Mouse (Mus musculus) spleen, adult 12 weeks (tissue): Measurements from ENCODE around the gene Pof1b.

ENCODE experiments used
- DNase-seq: peaks from one replicate; pipeline ENCODE4 v3.0.0; 2022; ENCODE audit warnings: low spot score

Pof1b gene

DNA sequence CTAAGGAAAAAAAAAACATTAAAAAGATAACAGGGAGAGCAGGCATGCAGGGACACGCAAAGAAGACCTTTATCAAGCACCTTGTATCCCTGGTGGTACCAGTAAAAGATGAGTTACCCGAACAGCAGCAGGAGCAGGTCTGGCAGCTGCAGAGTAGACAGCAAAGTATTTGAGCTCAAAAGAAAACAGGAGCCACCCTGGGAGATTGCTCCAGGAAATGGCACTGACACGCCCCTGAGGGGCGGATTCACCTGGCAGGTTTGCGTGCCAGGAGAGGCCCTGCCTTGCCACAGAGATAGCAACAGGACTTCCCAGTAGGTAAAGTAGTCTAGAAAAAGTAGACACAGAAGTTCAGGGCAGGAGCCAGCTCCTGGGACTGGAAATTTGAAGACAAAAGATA is at the start of gene Pof1b:
TSS of gene Pof1b (minus strand) at position 144 of the 400 bp plus-strand sequence.
- DNase-seq = no peak

DNA sequence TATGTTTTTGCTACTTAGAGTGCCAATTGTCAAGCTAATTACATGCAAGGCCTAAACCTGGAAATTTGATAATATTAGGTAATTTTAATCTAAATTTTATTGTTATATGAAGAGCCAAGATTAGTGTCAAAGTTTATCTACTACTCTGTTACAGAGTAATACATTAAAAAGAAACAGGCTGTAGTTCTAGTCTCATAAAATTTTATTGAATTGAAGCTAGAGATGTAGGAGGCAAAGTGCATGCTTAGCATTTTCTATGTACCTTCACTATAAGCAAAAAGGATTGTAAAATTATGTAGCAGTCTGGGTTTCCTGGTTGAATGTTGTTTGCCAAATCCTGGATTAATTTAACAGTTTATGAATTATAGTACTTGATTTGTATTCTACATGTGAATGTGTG is 18.1 kb upstream of the Pof1b start:
- DNase-seq = no peak

DNA sequence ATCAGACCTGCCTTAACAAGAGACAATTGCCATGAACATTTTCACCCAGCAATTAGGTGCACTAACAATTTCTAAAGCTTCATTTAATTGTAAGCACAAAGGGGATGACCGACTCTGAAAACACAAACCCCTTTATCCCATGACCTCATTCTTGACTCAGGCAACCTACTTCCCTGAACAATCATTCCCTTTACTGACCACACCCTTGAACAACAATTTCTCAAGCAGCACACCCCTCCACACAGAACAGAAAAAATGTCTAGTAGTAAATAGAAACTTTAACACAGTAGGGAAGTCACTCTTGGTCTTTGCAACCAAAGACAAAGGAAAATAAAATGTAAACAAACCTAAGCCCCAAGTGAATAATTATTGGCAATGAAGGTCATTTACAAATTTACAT is 4.1 kb downstream of the Pof1b start:
- DNase-seq = no peak

DNA sequence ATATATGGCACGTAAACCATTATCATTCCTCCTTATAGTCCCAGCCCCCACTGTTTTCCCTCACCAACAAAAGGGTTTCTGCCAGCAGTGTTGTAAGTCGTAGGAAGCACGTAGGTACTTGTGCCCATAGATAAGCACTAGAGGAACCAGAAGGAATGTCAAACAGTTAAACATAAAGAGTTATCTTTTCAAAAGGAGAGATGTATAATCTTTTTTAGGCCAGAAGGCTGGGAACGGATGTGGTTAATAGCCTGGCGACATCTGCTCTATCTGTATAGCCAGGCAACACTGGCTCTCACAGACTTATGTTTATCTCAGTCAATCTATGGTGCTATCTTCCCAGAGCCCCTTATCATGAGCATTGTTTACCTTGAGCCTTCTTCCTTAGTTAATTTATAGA is 17.8 kb downstream of the Pof1b start:
- no peak for DNase-seq

DNA sequence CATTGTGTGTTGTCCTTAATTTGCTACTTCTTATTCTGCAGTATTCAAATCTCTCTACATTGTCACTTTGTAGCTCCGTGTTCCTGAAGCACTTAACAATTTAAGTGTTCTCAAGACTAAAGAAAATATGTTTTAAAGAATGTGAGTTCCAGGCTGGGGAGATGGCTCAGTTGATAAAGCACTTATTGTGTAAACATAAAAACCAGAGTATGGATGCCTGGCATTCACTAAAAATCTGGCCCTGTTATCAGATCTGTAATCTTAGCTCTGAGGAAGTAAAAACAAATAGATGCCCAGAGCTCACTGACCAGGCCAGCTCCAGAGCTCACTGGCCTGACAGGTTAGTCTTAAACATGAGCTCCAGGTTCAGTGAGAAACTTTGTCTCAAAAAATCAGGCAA is 22.9 kb downstream of the Pof1b start:
- DNase-seq = no peak

DNA sequence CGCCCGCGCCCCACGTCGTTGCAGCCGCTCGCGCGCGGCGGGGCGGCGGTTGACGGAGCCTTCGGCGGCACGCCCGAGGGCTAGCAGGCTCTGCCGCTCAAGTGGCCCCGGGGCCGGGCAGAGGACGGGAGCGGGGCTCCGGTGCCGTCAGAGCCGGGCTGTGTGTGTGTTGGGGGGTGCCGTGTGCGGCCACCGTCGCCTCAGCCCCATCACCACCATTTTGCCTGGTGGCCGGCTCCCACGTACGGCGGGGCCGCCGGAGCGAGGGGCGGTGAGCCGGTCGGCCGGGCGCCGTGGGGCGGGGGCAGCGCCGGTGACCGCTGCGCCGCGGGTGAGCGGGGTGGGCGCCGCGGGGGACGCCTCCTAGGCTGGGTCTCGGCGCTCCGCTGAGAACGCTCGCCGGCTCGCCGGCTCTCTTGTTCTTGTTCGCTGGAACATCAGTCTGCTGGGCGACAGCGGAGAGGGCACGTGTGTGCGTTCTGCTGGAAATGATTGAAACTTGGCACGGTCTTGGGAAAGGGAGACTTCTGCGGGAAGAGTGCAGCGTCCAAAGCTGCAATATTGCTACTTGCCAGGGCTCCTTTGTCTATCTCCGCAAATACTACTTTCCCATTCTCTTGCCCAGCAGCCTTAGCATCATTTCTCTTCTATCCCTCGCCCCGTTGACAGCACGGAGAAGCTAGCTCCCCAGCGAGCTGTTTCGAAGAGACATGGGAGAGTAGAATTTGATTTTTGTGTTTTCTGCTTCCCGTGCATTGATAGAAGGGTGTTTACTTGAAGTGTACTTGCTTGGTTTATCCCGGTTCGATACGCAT is 96.9 kb downstream of the Pof1b start:
- no peak for DNase-seq

DNA sequence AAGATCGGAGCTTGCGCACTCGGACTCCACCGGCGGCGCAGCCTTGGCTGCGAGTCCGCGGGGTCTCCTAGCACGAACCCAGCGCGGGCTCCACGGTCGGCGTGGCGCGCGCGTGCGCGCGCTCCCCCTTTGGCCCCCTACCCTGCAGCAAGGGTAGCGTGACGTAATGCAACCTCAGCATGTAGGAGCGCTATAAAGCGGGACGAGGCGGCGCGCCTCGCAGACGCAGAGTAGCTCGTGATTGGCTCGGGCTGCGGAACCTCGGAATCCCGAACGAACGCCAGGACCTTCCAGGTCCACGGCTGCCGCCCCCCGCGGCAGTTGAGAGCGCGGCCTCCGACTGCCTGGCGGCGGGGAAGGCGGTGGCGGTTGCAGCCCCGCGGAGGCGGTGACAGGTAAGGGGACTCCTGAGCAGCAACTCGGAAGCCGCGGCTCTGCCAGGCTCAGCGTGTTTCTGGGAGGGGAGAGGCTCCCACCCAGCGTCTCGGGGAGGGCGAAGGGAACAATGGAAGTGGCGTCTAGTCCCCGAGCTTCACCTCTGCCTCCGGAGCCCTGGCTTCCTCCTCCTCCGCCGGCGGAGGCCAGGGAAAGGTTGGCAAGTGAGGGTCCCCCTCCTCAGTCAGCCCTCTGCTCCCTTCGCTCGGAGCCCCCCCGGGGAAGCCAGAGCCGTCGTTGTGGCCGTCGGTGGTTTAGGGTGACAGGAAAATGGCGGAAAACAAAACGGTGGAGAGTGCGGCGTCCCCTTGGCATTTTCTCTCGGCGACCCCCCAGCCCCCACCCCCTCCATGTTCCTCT is 97.7 kb downstream of the Pof1b start, which contains the start of gene Zfp711:
TSS of gene Zfp711 (plus strand) at position 16 of the 795 bp plus-strand sequence.
- no peak for DNase-seq
